Mouse (Mus musculus) frontal cortex, postnatal 25 days (tissue): Measurements from ENCODE around the gene B4galt4.
A peak's percentile ranks its signal among the peaks of the same experiment; 100 is the strongest.
"Not testable (repeated sequence)": the region's sequence is repeated elsewhere in the genome, so short reads cannot be mapped to it uniquely, and the experiment has no call there.

Source experiments
- DNase-seq, 2 experiments: peaks; one replicate each; pipeline ENCODE4 v3.0.0; 2022; ENCODE audit warnings: low spot score in 2 of 2

Gene B4galt4

GRCm38 (mm10) chr16:38742113-38742658 is at the start of gene B4galt4:
Gene B4galt4, plus strand, starts transcription at chr16:38742264.
- DNase-seq: peak; percentile 69 to 77

GRCm38 (mm10) chr16:38694906-38695540 is 47.0 kb upstream of the B4galt4 start:
- no peak for DNase-seq

DNA sequence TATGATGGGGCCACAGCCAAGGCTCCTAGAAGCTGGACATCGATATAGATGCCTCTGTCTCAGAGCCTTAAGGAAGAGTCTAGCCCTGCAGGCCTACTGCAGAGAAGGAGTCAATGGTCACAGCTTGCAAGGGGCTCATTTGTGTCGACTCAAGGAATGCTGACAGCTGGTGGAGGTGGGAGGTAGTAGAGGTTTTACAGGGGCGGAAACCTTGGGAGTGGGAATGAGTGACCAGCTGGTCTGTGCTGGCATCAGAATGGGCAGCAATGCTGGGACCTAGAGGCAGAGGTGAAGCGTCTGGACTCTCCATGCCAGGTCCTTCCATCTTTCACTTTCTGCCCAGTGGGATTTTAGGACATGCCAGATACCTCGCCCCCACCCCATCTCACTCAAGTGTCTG is 46.5 kb upstream of the B4galt4 start:
- DNase-seq: no peak

DNA sequence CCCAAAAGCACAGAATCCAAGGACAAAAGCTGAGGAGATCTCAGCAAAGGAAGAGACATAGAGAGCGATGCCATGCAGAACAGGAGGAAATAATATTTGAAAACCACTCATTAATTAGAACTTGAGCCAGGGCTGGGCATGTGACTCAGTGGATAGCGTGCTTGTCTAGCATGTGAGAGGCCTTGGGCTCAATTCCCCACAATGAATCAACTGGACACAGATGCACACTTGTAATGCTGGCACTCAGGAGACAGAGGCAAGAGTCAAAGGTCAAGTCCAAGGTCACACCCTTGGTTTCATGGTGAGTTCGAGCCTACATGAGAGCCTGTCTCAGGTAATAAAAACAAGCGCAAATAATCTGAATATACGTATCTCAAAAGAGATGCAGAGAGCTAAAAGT is 44.5 kb upstream of the B4galt4 start:
- no peak for DNase-seq

DNA sequence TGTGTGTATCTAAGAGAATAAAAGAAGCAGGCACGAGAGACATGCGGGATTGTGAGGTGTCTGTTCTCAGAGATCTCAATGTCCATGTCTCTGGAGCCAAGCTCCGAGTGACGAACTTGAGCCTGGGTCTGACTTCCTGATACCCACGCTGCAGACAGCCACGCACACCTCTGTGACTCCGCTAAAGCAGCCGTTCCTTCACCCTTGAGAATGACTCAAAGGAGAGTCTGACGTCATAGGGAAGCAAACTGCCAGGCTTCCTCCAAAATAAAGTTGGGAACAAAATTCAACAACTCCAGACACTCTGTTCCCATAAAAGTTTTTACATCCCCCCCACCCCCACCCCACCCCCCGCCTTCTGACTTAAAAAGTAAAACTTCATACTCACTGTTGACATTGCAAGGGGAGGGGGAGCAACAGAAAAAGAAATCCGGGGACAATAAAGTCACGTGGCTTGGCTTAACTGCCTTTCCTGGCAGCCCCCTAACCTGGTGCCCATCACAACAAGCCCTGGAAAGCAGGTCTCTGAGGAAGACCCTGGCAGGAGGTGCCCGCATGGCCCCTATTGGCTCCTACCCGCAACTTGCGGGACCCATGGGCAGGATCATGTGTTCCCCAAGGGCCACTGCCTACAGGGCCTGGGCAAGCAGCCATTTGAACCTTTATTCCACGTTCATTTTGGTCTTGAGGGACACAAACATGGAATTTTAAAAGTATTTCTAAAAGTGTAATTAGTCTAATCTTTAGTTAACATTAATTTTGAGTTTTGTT is 41.5 kb upstream of the B4galt4 start:
- DNase-seq: no peak

DNA sequence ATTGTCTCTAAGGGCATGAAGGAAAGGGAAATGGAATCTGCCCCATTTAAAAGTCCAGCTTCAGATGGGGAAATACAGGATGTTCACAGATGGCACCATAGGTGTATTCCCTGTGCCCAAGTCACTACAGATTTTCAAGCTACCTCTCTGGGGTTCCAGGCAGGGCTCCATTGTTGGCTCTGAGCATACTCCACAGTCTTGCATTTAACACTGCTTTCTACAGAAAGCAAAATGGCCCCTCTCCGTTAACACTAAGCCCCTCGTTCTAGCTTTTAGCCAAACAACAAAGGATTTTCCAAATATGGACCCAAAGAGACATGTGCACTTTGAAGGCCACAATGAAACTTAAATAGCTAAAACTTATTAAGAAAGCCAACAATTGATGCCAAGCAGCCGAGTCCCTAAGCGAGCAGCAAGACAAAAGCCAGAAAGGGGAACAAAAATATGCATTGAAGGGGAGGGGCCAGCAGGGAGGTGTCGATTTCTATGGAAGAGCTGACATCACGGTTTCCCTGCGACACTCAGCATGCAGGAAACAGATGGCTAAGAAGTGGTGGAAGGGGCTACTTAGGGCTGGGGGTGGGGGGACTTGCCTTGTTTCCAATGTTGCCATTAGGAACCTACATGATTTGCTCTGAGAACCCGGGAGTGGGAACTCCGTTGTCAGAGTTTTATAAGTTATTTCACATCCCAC is 40.4 kb upstream of the B4galt4 start:
- no peak for DNase-seq

DNA sequence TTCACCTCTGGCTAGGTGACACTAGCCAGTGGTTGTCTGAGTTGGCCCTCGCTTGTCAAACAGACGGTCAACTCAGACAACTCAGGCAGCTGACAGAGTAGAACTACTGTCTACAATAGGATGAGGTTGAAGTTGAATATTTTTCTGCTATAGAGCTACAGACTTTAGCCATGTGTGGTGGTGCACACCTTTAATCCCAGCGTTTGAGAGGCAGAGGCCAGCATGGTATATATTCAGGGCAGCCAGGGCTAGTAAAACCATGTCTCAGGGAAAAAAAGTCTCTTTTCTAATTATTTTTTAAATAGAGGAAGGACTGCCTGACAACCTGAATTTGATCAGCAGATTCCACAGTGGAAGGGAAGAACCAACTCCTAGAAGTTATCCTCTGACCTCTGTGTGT is 39.7 kb upstream of the B4galt4 start:
- DNase-seq: no peak

DNA sequence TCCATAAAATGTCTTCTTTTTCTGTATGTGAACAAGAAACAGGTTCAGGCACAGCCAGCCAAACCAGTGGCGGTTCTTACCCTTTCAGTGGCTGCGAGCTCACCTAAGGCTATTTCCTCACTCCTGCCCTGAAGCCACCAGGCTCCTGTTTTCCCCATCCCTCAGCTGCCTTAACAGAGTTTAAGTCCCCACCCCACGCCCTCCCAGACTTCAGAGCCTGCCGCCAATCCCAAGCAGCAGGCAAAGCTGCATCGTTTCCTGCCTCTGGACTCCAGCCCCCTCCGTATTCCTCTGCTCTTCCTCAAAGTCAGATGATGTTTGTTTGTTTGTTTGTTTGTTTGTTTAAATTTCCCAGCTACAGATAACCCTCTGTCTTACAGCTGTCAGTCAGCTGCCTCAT is 38.6 kb upstream of the B4galt4 start:
- DNase-seq: no peak

DNA sequence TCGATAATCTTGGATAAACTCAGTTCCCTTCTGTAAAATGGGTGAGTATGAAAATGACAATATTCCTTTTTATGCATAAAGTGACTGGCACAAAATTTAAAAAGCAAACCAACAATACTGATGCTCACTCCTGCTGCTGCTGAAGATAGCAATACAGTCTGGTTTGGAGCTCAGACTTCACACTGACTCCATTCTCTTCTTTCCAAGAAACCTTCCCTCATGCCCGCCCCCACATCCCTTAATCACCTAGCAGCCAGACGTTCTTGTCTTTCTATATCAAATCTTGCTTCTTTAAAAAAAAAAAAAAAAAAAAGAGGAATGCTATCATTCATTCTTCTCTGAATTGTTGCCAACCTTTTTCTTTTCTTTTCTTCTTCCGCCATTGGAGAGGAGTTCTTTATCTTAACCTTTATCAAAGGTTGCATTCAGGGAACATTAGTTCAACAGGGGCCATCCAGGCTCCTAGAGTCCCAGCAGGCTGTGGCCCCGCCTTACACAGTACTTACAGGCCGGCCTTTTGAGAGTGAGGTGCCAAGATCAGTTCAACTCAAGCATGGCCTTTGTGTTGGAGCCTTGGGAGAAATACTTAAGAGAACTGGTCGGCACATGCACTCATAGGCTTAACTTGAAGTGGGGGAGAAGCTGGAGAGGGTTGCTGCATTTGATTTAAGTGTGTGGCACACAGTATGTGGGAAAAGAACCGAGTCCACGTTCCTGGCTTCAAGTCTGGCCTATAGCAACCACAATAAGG is 36.4 kb upstream of the B4galt4 start:
- DNase-seq: no peak

DNA sequence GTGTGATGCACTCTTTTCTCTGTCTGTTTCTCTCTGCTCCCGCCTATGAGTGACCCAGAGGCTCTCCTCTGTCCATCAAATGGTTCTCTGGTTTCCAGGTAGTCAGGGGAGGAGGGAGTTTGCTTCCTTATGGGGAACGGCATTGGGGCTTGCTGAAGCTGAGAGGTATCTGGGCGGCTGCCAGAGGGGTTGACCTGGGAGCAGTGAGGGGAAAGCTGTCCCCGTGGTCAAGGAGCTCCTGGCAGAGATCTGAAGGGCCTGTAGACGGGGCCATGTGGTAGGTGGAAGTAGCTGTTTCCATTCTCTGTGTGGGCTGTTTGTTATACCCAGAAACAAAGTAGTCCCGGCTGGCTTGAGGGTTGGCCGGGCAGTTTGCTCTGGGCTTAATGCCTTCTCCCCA is 35.3 kb upstream of the B4galt4 start:
- DNase-seq: no peak

- no peak for DNase-seq
These were observed 33.0 kb upstream of the B4galt4 start for GRCm38 (mm10) chr16:38708962-38709520.

DNA sequence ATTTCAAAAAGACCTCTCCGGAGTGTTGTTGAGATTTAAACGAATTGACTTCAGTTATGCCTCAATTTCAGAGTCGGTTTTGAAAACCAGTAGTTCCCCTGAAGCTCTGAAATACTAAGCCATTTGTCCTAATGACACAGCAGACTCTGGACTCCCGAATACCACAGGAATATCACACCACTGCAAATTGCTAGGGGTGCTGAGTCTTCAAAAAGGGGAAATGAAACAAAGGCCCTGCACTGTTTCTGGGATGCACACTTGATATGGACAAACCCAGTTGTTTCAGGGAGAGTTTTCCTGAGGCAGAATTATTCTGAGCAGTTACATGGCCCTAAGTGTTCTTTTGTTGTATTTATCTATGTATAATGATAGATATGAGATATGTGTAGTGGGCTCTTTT is 30.8 kb upstream of the B4galt4 start:
- DNase-seq: no peak

DNA sequence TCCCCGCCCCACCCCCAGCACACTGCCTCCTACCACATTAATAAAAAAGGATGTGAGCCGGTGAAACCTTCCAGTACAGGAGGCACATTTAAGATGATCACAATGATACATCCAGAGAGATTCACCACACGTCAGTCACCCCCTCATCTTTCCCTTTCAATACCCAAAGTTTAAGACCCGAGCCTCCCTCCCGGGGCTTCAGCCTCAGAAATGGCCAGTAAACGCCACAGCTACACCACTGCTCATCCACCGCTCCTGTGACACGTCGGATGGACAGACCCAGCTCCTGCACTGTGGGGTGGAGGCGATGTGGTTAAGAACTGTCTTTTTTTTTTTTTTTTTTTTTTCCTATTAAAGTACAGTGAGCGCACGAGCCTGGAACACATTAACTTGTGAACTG is 30.0 kb upstream of the B4galt4 start:
- no peak for DNase-seq

DNA sequence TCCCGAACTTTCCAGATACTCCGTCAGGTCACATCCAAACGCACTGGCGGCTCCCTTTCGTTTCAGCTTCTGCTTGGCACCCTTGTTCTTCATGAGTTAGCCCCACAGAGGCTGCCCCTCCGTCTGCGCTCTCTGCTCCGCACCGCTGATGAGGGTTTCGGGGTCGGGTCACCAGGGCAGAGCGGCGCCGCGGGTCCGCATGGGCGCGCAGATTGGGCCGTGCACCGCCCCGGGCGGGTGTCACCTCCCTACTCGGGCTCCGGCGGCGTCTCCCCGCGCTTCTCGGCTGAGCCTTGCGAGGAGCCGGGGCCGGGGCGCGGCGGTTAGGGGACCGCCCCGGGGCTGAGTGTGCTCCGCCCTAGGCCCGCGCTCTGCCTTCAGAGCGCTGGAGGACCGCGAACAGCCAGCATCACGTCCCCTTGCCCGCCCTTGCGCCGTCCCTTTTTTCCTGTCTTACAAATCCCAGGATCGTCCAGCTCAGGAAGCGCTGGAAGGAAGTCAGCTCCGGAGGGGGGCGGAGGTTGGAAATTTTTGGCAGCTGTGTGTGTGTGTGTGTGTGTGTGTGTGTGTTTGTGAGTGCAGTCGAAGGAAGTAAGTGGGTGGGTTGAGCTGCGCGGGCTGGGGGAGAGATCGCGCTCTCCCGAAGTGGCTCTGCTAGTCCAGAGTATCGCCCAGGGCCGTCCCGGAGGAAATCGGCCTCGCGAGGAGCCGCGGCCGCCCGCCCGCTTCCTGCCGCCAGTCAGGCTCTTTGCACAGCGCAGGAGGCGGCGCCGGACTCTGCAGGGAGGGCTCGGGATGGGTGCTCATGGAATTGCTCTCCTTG is 29.3 kb upstream of the B4galt4 start, which contains the start of gene Arhgap31:
TSS of gene Arhgap31 (minus strand) at position 694 of the 823 bp plus-strand sequence.
- DNase-seq: peak; percentile 47 to 56

DNA sequence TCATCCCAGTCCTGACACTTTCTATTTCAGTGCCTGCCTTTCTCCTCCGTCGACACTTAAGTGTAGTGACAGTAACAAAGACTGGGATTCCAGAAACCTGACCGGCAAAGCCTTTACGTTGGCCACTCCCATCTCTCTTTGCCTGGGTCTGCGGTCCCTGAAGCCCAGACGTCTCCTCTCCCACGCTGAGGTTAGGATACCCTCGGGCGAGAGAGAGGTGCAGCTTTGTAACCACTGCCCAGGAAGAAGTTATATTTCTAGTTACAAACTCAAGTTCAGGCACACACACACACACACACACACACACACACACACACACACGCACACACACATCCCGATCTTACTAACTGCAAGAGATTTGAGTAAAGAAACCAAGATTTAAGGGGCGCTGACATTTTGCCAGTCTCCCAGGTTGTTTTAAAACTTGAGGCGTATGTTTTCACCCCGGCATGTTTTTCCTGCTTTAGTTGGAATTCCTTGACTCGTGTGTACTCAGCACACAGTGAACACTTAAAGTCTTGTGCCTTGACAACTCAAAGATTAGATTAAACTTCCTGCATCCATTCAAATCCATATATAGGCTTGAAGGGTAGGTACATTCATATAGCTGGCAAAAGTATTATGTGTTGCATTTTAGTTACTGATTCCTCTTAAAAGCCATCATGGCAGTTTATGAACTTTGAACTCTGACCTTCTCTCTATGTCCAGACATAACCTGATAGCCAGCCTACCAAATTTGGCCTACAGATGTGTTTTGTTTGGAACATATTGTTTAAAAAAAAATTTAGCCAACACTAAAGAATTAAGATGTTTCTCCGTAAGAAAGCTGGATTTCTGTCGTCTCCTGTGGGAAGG is 28.4 kb upstream of the B4galt4 start:
- no peak for DNase-seq

DNA sequence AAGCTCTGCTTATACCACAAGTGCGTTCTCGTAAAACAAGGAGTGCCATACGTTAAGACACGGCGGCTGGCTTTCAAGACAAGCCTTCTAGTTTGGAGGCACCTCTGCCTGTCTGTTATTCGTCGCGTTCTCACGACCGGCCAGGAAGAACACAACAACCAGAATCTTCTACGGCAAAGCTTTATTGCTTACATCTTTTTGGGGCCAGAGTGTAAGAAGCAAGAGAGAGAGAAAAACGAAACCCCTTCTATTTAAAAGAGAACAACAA is 27.9 kb upstream of the B4galt4 start:
- not testable (repeated sequence) for DNase-seq

- no peak for DNase-seq
These were observed 20.7 kb upstream of the B4galt4 start for GRCm38 (mm10) chr16:38721377-38721776.

DNA sequence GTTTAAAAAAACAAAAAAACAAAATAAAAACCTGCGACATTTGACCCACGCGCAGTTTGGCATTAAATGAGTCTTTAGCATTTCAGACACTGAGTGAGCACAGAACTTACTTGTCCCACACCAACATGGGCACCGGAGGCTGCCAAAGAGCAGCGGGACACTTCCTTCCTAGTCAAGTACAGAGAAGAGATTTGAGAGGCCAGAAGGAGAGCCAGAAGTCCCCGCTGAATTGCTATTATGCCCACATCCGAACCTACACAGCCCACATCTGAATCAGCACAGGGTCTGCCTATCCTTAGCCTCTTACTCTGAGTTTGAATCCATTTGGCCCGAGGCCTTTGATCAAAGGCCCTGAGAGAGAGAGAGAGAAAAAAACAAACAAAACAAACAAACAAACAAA is 17.8 kb upstream of the B4galt4 start:
- DNase-seq: no peak

DNA sequence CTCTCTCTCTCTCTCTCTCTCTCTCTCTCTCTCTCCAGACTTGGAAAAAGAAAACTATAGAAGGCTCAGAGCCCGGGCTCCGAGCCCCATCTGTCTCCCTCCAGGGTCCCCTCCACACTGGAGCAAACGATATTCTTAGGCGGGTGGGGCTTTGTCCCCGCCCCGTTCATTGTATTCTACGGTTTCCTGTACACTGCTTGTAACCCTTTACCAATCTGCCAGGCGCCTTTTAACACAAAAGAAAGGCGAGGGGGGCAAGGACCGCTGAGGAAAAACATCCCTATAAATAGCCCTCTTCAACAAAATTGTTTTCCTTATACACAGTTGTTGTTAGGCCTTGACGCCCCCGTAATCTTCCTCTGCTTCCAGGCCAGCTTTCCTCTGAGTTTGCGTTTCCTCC is 17.1 kb upstream of the B4galt4 start:
- DNase-seq: no peak

- no peak for DNase-seq
These were observed 13.4 kb upstream of the B4galt4 start for GRCm38 (mm10) chr16:38728576-38729132.
